Mouse (Mus musculus) left cerebral cortex, adult 6 months (tissue): ENCODE results near the gene Cdh4. TPM values are rescaled to one million over a fixed set of nuclear protein-coding genes. Genes with fewer than 3 reads are reported as not detected.

Experiments
- long read RNA-seq, 2 experiments: library from polyadenylated mRNA; unstranded; transcript quantifications; one replicate each; pipeline ENCODE4 v2.0.0; 2019 to 2020
- polyA plus RNA-seq: library from polyadenylated mRNA; unstranded; fragments of <200 nt; fragmentation: Nextera tagmentation; gene quantifications from 2 replicates; pipeline ENCODE4 v1.2.3, GENCODE M21; 2021

Cdh4 gene
- polyA plus RNA-seq = 5.9 and 7.2 TPM in 2 replicates
- long read RNA-seq, experiment 1, partial matches to known transcripts = 10 of 15 reads
- long read RNA-seq, experiment 1, other reads (novel, unspliced or antisense) = 5 of 15 reads
- long read RNA-seq, experiment 2, partial matches to known transcripts = 2 of 9 reads
- long read RNA-seq, experiment 2, other reads (novel, unspliced or antisense) = 6 of 9 reads

DNA sequence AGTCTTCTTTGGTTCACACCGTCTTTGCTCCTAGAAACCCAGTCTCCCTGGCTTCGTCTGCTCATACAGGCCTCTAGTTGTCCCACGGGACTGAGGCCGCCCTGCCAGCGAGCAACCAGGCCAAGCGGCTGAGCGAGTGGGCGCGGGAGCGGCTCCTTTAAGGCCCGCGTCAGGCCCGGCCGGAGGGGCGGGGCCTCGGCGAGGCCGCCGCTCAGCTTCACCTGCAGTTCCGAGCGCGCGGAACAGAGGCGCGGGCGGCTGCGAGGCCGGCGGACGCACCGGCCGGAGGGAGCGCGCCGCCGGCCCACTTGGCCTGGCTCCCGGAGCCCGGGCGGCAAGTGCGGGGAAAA lies at the start of gene Cdh4:
TSS of gene Cdh4 (plus strand) at position 241 of the 350 bp plus-strand sequence.

